Mouse (Mus musculus) kidney, postnatal 25 days (tissue): ENCODE results near the gene Mier1.
"Not testable (repeated sequence)": the region's sequence is repeated elsewhere in the genome, so short reads cannot be mapped to it uniquely, and the experiment has no call there.

Source experiments
- DNase-seq, 2 experiments: peaks; one replicate each; pipeline ENCODE4 v3.0.0; 2021; ENCODE audit warnings: mixed read lengths in 2 of 2

Mier1 gene

GRCm38 (mm10) chr4:103114184-103115111 is at the start of gene Mier1, which contains the start of gene Wdr78:
TSS of gene Mier1 (plus strand) at chr4:103114390.
TSS of gene Wdr78 (minus strand) at chr4:103114555.
- DNase-seq, result peak; percentile 95 to 99

GRCm38 (mm10) chr4:103064421-103064820 is 49.8 kb upstream of the Mier1 start:
- no peak for DNase-seq

GRCm38 (mm10) chr4:103064976-103065375 is 49.2 kb upstream of the Mier1 start:
- DNase-seq, result no peak

- DNase-seq, result no peak
Measured at GRCm38 (mm10) chr4:103067906-103068655, 46.1 kb upstream of the Mier1 start.

GRCm38 (mm10) chr4:103070631-103071030 is 43.6 kb upstream of the Mier1 start:
- DNase-seq, result no peak

GRCm38 (mm10) chr4:103085237-103085636 is 29.0 kb upstream of the Mier1 start:
- no peak for DNase-seq

GRCm38 (mm10) chr4:103095921-103096320 is 18.3 kb upstream of the Mier1 start:
- no peak for DNase-seq

GRCm38 (mm10) chr4:103098532-103098931 is 15.7 kb upstream of the Mier1 start:
- DNase-seq, result no peak

GRCm38 (mm10) chr4:103112651-103113050 is 1.5 kb upstream of the Mier1 start:
- DNase-seq, result no peak

- no peak for DNase-seq
Measured at GRCm38 (mm10) chr4:103113402-103113801, 788 bp upstream of the Mier1 start.

GRCm38 (mm10) chr4:103118888-103119228 is 4.7 kb downstream of the Mier1 start:
- no peak for DNase-seq

- peak; percentile 77 to 93 for DNase-seq
Measured at GRCm38 (mm10) chr4:103119229-103120027, 5.2 kb downstream of the Mier1 start.

GRCm38 (mm10) chr4:103120028-103120384 is 5.8 kb downstream of the Mier1 start:
- DNase-seq, result no peak

GRCm38 (mm10) chr4:103120395-103120794 is 6.2 kb downstream of the Mier1 start:
- DNase-seq, result no peak

GRCm38 (mm10) chr4:103120874-103121389 is 6.7 kb downstream of the Mier1 start:
- no peak for DNase-seq

GRCm38 (mm10) chr4:103123086-103123485 is 8.9 kb downstream of the Mier1 start:
- no peak for DNase-seq

- no peak for DNase-seq
Measured at GRCm38 (mm10) chr4:103123606-103124005, 9.4 kb downstream of the Mier1 start.

GRCm38 (mm10) chr4:103126533-103126932 is 12.3 kb downstream of the Mier1 start:
- no peak for DNase-seq

- no peak for DNase-seq
Measured at GRCm38 (mm10) chr4:103136946-103137345, 22.8 kb downstream of the Mier1 start.

- DNase-seq, result peak; percentile 77 to 90
Measured at GRCm38 (mm10) chr4:103146339-103146738, 32.1 kb downstream of the Mier1 start.

GRCm38 (mm10) chr4:103151946-103152345 is 37.8 kb downstream of the Mier1 start:
- no peak for DNase-seq

GRCm38 (mm10) chr4:103158781-103159180 is 44.6 kb downstream of the Mier1 start:
- no peak for DNase-seq

- DNase-seq, result not testable (repeated sequence)
Measured at GRCm38 (mm10) chr4:103166198-103166597, 52.0 kb downstream of the Mier1 start.
